In the genomic region with DNA sequence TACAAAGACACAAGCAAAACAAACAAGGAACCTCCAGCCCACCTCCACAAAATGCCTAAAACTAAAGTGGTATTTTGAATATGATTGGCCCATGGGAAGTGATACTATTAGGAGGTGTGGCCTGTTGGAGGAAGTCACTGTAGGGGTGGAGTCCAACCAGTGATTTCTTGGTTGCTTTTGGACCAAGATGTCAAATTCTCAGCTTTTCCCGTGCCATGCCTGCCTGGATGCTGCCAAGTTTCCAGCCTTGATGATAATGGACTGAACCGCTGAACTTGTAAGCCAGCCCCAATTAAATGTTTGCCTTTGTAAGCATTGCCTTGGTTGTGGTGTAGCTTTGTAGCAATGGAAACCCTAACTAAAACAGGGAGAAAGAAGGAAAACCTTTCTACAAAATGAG, we compare ENCODE assay signal across 19 mouse cellular contexts.
"Had no signal": no experiment of that assay in that cellular context is flagged by ENCODE, and none has a peak within 500 bp of the region (broad histone marks: within the 10 kb centered on the region; RNA-seq: fewer than 3 reads in every experiment).

No protein-coding gene starts in this region.

- H3K9me3 ChIP-seq: liver, embryonic 12.5 days; liver, embryonic 15.5 days; lung, embryonic 15.5 days; midbrain, embryonic 12.5 days; midbrain, embryonic 15.5 days; neural tube, embryonic 12.5 days; neural tube, embryonic 15.5 days had no signal

- H3K36me3 ChIP-seq: liver, embryonic 12.5 days; liver, embryonic 15.5 days; lung, embryonic 15.5 days; midbrain, embryonic 12.5 days; midbrain, embryonic 15.5 days; neural tube, embryonic 12.5 days; neural tube, embryonic 15.5 days had no signal

- DNase-seq: kidney, adult 18-20 months; kidney, adult 9 months; kidney, postnatal 14 days; kidney, postnatal 4 days; layer of hippocampus, postnatal 36 days; lung, adult 18-20 months; lung, postnatal 14 days; thymus, adult 18-20 months; thymus, postnatal 14 days; thymus, postnatal 4 days had no signal

- H3K4me1 ChIP-seq: liver, embryonic 12.5 days; liver, embryonic 15.5 days; lung, embryonic 15.5 days; midbrain, embryonic 12.5 days; midbrain, embryonic 15.5 days; neural tube, embryonic 12.5 days; neural tube, embryonic 15.5 days had no signal

- H3K27ac ChIP-seq: left cerebral cortex, adult 2 months; liver, embryonic 12.5 days; liver, embryonic 15.5 days; lung, embryonic 15.5 days; macrophage; midbrain, embryonic 12.5 days; midbrain, embryonic 15.5 days; neural tube, embryonic 12.5 days; neural tube, embryonic 15.5 days had no signal

- H3K4me2 ChIP-seq: liver, embryonic 12.5 days; liver, embryonic 15.5 days; lung, embryonic 15.5 days; midbrain, embryonic 12.5 days; midbrain, embryonic 15.5 days; neural tube, embryonic 12.5 days; neural tube, embryonic 15.5 days had no signal

- H3K4me3 ChIP-seq: left cerebral cortex, adult 2 months; liver, embryonic 12.5 days; liver, embryonic 15.5 days; lung, embryonic 15.5 days; midbrain, embryonic 12.5 days; midbrain, embryonic 15.5 days; neural tube, embryonic 12.5 days; neural tube, embryonic 15.5 days had no signal

- H3K27me3 ChIP-seq: liver, embryonic 12.5 days; liver, embryonic 15.5 days; lung, embryonic 15.5 days; midbrain, embryonic 12.5 days; midbrain, embryonic 15.5 days; neural tube, embryonic 12.5 days; neural tube, embryonic 15.5 days had no signal

- ATAC-seq: liver, embryonic 12.5 days; midbrain, embryonic 15.5 days had no signal

- H3K9ac ChIP-seq: liver, embryonic 12.5 days; liver, embryonic 15.5 days; lung, embryonic 15.5 days; midbrain, embryonic 12.5 days; midbrain, embryonic 15.5 days; neural tube, embryonic 12.5 days; neural tube, embryonic 15.5 days had no signal
